Mouse (Mus musculus) heart, postnatal 0 days (tissue): ENCODE measurements around the gene Bcs1l.

Experiments used
- CTCF ChIP-seq: IDR thresholded peaks from 2 replicates; pipeline ENCODE4 v1.5.1; 2016; ENCODE audit warnings: antibody characterized with exemption, control low read depth, low read depth
- EP300 ChIP-seq: IDR thresholded peaks from 2 replicates; pipeline ENCODE4 v1.6.1; 2016; ENCODE audit warnings: antibody characterized with exemption, low read depth

- TF ChIP-seq CTCF = no peak
- no peak for TF ChIP-seq EP300
These were observed 5.5 kb upstream of the Bcs1l start for GRCm38 (mm10) chr1:74582621-74583020.
